Mouse (Mus musculus) ES-E14 (cell line): ENCODE measurements around the gene Csf3.

Source experiments
- CHD2 ChIP-seq: IDR thresholded peaks from 2 replicates; pipeline ENCODE4 v1.6.1; 2014; ENCODE audit warnings: mild to moderate bottlenecking, low read depth, low read length, inconsistent platforms
- HCFC1 ChIP-seq: IDR thresholded peaks from 2 replicates; pipeline ENCODE4 v1.6.1; 2012; ENCODE audit warnings: low read length, inconsistent platforms, borderline replicate concordance; ENCODE audit not compliant: insufficient read depth
- MAFK ChIP-seq: IDR thresholded peaks from 2 replicates; pipeline ENCODE4 v1.6.1; 2014; ENCODE audit warnings: mild to moderate bottlenecking, low read depth, low read length, inconsistent platforms; ENCODE audit not compliant: insufficient read depth
- ZC3H11A ChIP-seq: IDR thresholded peaks from 2 replicates; pipeline ENCODE4 v1.6.1; 2012; ENCODE audit warnings: low read depth, mild to moderate bottlenecking, inconsistent platforms, low read length, borderline replicate concordance
- ZNF384 ChIP-seq: IDR thresholded peaks from 2 replicates; pipeline ENCODE4 v1.6.1; 2012; ENCODE audit warnings: low read depth, low read length, inconsistent platforms

GRCm38 (mm10) chr11:98668984-98669383 lies 32.1 kb upstream of the Csf3 start:
- no peak for TF ChIP-seq MAFK
- no peak for TF ChIP-seq HCFC1
- TF ChIP-seq ZC3H11A = no peak
- TF ChIP-seq ZNF384 = no peak
- TF ChIP-seq CHD2 = no peak
